Comparison of ENCODE assay signal across 9 mouse cellular contexts in the genomic region with DNA sequence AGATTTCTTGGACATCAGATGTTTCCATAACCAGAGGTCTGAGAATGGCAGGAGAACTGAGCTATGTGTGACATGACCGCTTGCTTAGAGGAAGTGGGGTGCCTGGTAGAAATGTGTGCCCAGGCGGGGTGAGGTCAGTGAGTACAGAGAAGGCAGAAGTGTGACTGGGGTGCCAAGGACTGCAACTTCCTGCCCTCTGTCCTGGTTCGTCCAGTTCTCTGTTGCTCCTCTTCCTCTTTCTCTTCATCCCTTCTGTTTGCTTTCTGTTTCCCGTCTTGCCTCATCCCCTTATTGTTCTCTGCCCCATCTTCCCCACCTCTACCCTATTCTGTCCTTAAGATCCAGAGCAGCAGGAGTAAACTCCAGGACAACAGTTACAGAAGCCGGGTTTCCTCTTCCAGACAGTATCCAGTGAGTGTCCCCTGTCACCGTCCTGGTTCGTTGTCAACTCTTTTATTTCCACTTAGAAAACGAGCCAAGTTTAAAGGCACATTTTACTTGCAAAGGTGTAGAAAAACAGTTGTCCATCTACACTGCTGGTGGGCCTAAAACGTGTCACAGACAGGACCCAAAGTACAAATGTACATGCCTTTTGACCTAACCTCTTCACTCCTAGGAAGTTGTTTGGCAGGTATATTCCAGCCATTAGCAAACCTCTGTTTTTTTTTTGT. TPM values are rescaled to one million over a fixed set of nuclear protein-coding genes. Genes with fewer than 3 reads are reported as not detected.
A peak's percentile ranks its signal among the peaks of the same experiment; 100 is the strongest.
DNase-seq lines count a peak whose midpoint lies in the region; ATAC-seq lines count a peak whose summit lies in the region.
"Had no signal": no experiment of that assay in that cellular context is flagged by ENCODE, and none has a peak within 500 bp of the region (broad histone marks: within the 10 kb centered on the region; RNA-seq: fewer than 3 reads in every experiment).

No protein-coding gene starts in this region.

- no peak overlapping the region; the same call in 1 of the 2 replicates for H3K4me2 ChIP-seq in liver, embryonic 15.5 days
- no peak overlapping the region for H3K4me2 ChIP-seq in stomach, embryonic 15.5 days
- H3K4me2 ChIP-seq: neural tube, embryonic 13.5 days had no signal

- H3K9me3 ChIP-seq in liver, embryonic 15.5 days (replicated peaks): no peaks in the 10 kb centered on the region
- H3K9me3 ChIP-seq in stomach, embryonic 15.5 days: no peaks in the 10 kb centered on the region
- H3K9me3 ChIP-seq: neural tube, embryonic 13.5 days had no signal

- H3K27ac ChIP-seq in liver, embryonic 15.5 days (replicated peaks): peak overlapping the region; percentile 43
- H3K27ac ChIP-seq in stomach, embryonic 15.5 days: 0 out of 2 replicates have a peak overlapping the region, but pooled peaks have one; percentile 23
- H3K27ac ChIP-seq: neural tube, embryonic 13.5 days had no signal

- no peak overlapping the region for H3K9ac ChIP-seq in liver, embryonic 15.5 days
- no peak overlapping the region for H3K9ac ChIP-seq in stomach, embryonic 15.5 days
- H3K9ac ChIP-seq: neural tube, embryonic 13.5 days had no signal

- peak; percentile 23 for DNase-seq in adrenal gland, adult 8-10 months
- no peak for DNase-seq in adrenal gland, postnatal 10 days
- DNase-seq in right cerebral cortex, postnatal 10 days (ENCODE audit: low spot score in 2 of 2): peak; percentile 40 to 53
- DNase-seq in right cerebral cortex, adult 18-20 months: no peak
- no peak for DNase-seq in cerebellum, adult 9-10 months
- no peak for DNase-seq in urinary bladder, postnatal 36 days (ENCODE audit: low spot score in 2 of 2)

- peaks cover 64% of the 10 kb centered on the region for H3K4me1 ChIP-seq in liver, embryonic 15.5 days (replicated peaks)
- H3K4me1 ChIP-seq in stomach, embryonic 15.5 days: peaks cover 6% of the 10 kb centered on the region; the same call in 1 of the 2 replicates
- H3K4me1 ChIP-seq: neural tube, embryonic 13.5 days had no signal

- WGBS in liver, embryonic 15.5 days (ENCODE audit: insufficient replicate concordance): 33% methylated on average over 9 of the region's 9 CpGs
- 65% methylated on average over 9 of the region's 9 CpGs for WGBS in stomach, embryonic 15.5 days

- no peak for ATAC-seq in liver, embryonic 15.5 days (ENCODE audit: insufficient read depth)
- no peak for ATAC-seq in stomach, embryonic 15.5 days (ENCODE audit: insufficient read depth, low FRiP score, low read depth)

- no peaks in the 10 kb centered on the region for H3K36me3 ChIP-seq in liver, embryonic 15.5 days (replicated peaks)
- H3K36me3 ChIP-seq in stomach, embryonic 15.5 days: no peaks in the 10 kb centered on the region
- H3K36me3 ChIP-seq: neural tube, embryonic 13.5 days had no signal

- H3K4me3 ChIP-seq in liver, embryonic 15.5 days (replicated peaks): no peak overlapping the region
- H3K4me3 ChIP-seq in stomach, embryonic 15.5 days (replicated peaks): no peak overlapping the region
- H3K4me3 ChIP-seq: neural tube, embryonic 13.5 days had no signal

- H3K27me3 ChIP-seq in liver, embryonic 15.5 days: no peaks in the 10 kb centered on the region
- H3K27me3 ChIP-seq in stomach, embryonic 15.5 days (replicated peaks): no peaks in the 10 kb centered on the region
- H3K27me3 ChIP-seq: neural tube, embryonic 13.5 days had no signal

RNA-seq across cellular contexts. Expression of a gene that starts 49.7 kb away (rescaled TPM):
- 10 to 100 TPM; 34.6 to 58.9 (median 48.2) TPM for total RNA-seq in adrenal gland, adult 8-10 months (2022)
- 10 to 100 TPM; 36.0 to 45.7 TPM for total RNA-seq in adrenal gland, postnatal 10 days (2021)
- 5.0 and 5.6 TPM in 2 replicates for polyA plus RNA-seq in liver, embryonic 15.5 days (2015; fragmentation: Nextera tagmentation; extraction: Ambion mirVana)
- 9.7 and 11.4 TPM in 2 replicates for polyA plus RNA-seq in stomach, embryonic 15.5 days (2015; fragmentation: Nextera tagmentation; extraction: Ambion mirVana)

Comparison
In these comparisons a context has a peak if more than half of its experiments do, and no peak if none do; other contexts are left out.
1. DNase-seq: peak in adrenal gland, adult 8-10 months (single experiment) and right cerebral cortex, postnatal 10 days (2 of 2); none in adrenal gland, postnatal 10 days (single experiment), right cerebral cortex, adult 18-20 months (single experiment), cerebellum, adult 9-10 months (single experiment) and urinary bladder, postnatal 36 days (0 of 2).